Mouse (Mus musculus) testis, postnatal 14 days (tissue): ENCODE measurements around the gene Hacd3.
"Not testable (repeated sequence)": the region's sequence is repeated elsewhere in the genome, so short reads cannot be mapped to it uniquely, and the experiment has no call there.

ENCODE experiments used
- DNase-seq: peaks from one replicate; pipeline ENCODE4 v3.0.0; 2021; ENCODE audit warnings: low spot score

Hacd3 gene

DNA sequence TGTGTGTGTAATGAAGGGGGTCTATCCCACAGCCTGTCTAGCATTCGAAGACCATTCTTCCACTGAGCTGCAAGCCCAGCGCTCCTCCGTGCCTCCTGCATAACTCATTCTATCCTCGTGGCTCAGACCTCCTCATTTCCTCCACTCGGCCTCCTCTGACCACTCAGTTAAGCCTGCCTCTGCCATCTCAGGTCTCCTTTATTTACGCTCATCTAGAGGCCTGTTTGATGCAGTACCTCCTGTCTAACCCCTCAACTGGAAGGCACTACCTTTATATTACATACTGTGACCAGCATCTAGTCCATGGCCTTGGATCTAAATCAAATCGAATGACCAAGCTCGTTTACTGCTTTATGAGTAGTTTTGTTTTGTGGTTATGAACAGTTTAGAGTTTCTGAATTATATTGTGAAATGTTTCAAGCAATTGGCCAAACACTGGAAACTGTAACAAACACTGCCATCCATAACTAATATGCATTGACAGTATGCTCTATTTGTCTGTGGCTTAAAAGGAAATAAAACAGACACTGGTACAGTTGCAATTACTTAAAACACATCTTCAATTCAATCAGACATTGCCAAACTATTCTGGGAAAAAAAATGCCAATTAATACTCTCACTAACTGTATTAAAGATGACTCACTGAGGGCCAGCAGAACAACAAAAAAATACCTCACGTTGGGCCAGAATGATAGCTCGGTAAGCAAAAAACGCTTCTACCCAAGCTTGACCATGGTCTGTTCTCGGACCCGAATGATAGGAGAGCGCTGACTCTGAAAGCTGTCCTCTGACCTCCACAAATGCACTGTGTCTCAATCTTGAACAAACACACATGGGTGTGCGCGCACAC lies 4.3 kb downstream of the Hacd3 start:
- no peak for DNase-seq

DNA sequence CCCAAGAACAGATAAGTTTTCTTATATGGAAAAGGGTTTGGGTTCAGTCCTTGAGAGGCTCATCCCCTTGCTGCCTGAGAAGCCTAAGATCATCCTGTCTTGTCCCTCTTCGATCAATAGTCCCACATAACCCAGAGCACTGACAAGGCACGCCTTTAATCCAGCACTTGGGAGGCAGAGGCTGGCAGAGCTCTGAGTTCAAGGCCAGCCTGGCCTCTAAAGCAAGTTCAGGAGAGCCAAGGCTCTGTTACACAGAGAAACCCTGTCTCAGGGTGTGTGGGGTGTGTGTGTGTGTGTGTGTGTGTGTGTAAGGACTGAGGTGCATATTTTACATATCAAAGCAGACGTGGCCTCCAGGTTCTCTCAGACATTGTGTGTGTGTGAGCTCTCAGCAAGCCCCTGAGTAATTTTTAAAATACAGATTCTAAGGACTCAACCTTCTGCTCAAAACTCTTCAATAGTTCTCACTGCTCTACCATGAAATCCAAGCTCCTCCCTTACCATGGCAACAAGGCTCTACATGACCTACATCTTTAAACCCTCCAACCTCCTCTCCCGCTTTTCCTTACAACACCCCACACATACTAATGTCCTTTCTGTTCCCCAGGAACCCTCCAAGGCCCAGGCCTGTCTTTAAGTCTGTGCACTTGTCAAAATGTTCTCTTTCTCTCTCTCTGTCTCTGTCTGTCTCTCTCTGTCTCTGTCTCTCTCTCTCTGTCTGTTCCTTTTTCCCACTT lies 5.1 kb downstream of the Hacd3 start:
- DNase-seq, result no peak

DNA sequence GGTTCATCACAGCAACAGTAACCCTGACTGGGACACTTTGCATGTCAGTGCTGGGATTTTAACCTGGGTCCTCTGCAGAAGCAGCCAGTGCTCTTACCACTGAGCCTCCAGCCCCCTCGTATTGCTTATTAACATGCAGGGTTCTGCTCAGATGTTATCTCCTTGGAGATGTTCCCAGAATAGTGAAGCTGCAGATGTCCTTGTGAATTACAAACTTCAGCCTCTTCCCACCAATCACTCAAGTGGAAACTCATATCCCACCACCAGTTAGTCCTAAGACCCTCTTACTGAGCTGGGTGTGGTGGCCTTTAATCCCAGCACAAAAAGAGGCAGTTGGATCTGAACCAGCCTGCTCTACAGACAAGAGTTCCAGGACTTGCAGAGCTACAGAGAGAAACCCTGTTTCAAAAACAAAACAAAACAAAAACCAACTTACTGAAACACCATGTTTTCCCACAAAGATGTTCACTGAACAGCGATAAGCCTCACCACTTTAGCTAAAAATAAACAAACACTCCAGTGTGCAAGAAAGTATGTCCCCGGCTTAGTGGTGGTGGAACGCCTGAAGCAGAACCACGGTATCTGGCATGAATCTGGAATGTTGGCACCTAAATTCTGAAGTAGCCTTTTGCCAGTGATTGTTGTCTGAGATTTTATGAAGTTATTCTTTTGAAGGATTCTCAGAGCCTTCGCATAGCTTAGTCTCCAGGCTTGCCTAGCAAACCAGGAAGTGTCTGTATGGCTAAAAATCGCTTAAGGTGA lies 5.9 kb downstream of the Hacd3 start:
- no peak for DNase-seq

DNA sequence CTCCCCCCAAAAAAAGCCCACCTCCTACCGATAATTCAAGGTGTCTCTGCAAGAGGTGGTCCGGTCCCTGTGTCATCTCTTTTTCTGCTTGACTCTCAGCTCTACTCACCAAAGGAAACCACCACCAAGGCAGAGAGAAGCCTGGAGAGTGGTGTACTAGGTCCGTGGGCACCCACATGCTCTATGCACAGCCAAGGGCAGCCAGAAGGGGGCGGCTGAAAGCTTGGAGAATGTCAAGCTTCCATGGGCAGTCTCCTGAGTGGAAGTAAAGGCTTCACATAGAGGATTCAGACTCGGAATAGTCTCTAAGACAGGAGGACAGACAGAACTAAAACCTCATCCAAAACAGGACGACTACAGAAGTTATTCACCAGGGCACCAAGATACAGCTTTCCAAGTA lies 10.2 kb downstream of the Hacd3 start:
- no peak for DNase-seq

DNA sequence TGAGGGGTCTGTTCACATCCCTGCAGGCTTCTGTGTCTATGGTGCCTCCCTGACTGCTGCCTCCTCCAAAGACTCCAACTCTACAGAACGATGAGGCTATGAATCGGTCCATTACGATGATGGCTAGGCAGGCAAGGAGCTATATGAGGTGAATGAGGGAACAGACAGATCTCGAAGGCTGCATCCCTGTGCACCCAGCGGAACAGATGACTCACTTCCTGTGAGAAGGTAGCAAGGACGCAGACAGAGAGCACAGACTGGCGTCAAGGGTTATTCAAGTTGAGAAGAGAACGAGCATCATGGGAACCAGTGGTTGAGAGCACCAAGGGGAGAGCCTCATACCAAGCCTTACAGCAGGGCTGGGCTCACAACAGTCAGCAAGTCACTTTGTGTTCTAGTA lies 10.9 kb downstream of the Hacd3 start:
- no peak for DNase-seq

DNA sequence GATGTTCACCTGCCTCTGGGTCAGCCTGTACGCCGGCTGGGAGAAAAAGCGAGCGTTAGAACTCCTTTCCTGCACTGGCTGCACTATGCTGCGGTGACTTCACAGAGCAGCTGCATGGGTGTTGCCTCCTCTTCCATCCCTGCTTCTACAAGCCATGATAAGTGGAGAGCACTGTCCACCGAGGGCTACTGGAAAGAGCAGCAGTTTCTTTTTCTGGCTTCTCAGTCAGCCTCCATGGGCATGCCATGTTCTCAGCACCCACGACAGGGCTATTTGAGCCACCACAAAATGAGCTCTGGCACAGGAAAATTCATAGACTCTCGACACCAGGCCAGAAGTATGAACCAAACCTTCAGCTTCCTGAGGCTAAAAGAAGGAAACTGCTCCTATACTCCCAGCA lies 15.8 kb downstream of the Hacd3 start:
- DNase-seq, result no peak

DNA sequence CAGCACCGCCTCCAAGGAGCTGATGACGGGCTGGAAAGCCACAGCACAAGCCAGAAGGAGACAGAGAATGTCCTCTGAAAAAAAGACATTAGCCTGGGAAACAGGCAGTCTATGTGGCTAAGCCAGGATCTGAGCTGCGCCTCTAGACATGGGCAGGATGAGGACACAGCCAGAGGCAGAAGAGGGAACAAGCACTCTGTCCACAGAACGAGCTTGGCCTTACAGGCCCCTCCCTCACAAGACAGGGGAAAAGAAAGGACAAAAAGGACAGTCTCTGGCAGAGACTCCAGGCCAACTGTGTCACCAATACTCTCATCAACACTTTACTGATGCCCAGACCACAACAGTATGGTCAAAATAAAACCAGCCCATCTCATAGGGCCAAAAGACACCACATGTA lies 20.0 kb downstream of the Hacd3 start:
- DNase-seq, result no peak

DNA sequence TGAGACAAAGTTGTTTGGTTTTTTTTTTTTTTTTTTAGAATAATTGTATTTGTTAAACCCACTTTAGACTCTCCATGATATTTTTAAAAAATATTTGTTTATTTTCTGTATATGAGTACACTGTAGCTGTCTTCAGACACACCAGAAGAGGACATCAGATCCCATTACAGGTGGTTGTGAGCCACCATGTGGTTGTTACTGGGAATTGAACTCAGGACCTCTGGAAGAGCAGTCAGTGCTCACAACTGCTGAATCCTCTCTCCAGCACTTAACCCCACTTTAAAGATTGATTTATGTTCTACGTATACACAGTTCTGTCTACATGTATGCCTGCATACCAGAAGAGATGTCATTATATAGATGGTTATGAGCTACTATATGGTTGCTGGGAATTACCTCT lies 26.0 kb downstream of the Hacd3 start:
- not testable (repeated sequence) for DNase-seq

DNA sequence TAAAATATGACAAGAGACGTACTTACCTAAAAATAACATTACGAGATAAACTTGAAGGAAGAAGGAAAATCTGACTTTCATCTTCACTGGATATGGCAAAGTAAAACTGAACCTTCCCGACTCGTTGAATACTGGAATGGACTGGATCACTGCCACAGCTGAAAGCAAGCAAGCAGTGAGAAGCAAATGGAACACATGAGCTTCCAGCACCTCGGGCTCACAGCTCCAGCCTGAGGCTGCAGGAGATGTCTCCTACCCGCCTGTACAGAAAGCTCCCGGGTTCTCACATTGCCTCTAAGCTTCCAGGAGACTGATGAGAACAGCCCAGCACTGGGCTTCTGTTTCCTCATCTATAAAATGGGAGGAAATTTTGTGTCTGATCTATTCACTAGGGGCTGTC lies 31.2 kb downstream of the Hacd3 start:
- DNase-seq, result no peak

DNA sequence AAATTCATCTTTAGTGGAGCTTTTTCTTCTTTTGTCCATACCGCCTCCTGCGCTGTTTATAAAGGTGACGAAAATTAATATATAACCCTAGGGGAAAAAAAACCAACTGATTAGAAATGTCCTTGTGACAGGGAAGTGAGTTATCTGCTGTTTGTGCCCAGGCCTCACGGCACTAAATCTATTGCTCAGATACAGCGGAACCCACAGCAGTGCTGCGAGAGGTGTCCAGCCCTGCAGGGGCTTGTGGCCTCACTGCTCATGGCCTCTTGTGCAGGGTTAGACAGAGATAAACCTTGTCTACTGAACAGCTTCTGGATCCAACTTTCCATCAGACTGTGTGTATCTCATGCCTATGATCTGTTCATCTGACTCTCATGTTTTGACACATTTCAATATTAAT lies 33.0 kb downstream of the Hacd3 start:
- DNase-seq, result no peak

DNA sequence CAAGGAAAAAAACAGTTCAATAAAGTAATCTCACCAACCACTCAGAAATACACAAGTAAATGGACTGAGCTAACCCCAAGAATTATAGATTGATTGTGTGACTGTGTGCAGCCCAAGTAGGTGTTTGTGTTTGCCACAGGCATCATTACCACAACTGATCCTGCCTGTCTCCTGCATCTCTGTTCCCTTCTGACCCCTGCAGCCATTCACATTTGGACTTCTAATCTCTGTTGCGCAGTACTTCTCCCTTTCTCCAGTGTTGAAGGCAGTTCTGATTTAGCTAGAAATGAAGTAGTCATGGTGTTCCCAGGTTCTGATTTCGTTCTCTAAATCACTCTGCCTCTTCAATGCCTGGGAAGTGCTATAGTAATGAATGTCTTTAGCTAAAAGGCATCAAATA lies 33.8 kb downstream of the Hacd3 start:
- DNase-seq, result no peak

DNA sequence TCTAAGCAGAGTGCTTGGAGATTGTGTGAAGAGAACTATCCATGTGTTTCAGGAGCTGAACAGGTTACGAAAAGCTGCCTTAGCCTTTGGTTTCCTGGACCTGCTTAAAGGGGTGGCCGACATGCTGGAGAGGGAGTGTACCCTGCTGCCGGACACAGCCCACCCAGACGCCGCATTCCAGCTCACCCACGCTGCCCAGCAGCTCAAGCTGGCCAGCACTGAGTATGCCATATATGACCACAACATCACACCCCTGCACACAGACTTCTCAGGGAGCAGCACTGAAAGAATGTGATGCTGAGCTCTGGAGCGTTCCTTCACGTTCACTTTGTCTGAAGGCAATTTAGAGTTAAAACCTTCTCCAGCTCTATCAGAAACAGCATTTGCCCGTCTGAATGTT lies 35.7 kb downstream of the Hacd3 start:
- no peak for DNase-seq

DNA sequence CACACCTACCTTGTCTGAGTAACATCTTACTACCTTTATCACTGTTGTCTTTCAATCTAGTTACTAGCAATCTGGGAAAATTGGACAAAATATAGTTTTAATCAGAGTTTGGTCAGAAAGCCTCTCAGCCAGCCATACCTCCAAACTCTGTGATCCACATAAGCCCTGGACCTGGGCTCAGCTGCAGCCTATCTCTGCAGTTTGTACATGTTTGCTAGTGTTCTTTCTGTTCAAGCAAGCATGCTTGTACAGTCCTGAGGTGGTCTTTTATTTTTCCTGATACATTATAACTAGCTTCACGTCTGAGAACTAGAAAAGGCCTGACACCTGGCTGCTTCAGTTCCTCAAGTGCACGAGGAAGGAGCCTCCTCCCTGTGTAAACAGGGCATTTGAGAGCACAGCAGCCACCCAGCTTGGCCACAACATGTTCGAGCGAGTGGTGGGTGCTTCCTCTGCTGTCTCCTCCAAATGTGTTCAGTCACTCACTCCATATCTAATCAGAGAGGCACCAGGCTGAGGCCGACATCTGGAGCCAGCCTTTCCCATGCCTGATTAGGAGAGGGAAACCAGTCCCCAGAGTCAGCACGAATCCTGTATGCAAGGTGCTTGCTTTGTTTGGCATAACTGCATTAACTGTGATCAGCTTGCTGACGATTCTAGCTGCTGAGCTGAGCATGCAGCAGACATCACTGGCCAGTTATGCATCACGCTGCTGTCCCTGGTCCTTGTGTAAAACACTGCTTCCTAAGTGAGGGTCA lies 36.3 kb downstream of the Hacd3 start:
- DNase-seq, result no peak

DNA sequence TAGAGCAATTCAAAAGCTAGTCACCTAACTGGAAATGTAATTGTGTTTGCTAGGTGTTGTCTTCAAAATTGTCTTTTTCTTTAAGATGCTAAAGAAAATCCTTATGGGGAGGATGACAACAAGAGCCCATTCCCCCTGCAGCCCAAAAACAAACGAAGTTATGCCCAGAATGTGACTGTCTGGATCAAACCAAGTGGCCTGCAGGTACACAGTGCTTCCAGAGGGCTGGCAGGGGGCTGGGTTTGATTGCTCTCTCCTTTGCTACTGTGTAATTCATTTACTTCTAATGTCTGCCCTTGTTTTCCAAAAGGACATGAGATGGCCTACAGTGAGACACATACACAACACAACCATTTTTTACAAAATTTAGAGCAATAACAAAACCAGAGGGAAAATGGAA lies 39.6 kb downstream of the Hacd3 start:
- no peak for DNase-seq

DNA sequence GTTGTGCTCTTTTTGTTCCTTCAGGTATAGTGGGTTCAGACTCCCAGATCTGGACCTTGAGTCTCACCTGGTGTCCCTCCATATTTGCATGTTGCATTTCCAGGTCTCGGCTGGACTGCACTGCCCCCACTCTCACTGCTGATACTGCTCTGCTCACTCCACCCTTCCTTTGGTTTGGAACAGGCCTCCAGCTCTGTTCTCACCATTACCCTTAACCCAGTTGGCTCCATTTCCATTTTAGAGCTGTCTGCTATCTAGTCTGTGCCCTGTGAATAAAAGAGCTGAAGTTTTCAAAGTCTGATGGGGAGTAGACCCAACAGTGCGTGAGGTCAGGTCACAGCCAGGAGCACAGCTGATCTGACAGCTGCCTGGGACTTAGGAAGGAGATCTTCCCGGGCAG lies 40.9 kb downstream of the Hacd3 start:
- no peak for DNase-seq

DNA sequence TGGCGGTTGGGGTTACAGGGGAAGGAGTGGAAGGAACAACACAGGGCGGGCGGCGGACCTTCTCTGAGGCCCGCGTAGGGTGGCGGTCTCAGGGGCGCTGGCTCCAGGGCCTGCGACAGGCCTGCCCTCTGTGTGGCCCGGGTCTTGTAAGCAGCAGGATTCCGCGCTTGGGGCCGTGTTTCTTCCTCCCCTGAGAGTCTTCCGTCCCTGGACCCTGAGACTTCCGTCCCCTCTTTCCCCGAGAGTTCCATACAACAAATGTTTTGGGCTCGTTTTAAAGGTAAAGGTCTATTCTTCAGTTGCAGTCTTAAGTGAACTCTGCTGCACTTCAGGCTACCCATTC lies 60.5 kb downstream of the Hacd3 start:
- no peak for DNase-seq

DNA sequence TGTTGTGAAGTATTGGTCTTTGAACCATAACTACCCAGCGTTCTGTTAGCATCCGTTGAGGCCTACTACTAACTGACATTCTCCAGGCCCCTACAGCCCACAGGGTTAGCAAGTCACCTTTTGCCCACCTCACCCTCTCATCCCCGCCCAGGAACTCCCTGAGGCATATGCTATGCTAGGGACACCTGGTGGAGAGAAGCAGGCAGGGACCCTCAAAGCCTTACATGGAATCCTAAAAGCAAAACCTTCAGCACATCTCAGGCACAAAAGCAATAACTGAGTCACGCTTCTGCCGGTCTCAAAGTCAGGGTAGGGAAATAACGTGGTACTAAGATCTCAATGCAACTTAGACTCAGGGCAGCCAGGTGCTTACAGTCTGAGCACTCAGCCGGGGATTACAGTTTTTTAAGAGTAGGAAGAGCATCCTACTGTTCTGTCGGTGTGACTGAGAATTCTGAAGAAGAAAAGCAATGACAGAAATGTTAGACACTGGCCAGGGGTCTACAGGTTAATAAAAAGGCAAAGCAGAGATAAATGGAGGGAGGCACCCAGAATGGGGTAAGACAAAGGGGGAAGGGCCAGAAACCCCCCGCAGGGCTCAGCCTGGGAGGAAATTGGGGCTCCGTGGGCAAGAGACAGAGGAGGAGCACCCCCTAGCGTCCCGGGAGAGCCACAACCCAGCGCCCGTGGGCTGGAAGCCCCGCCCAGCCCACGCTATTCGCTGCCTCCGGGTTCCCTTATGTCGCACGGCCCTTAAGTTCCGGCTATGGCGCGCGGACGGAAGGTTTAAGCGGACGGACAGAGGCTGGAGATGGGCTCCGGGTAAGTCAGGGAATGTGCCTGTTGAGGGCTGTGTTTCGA lies 61.1 kb downstream of the Hacd3 start, which contains the start of gene Ints14:
Ints14 (plus strand) TSS at position 789 of the 861 bp plus-strand sequence.
- DNase-seq, result peak; percentile 93

DNA sequence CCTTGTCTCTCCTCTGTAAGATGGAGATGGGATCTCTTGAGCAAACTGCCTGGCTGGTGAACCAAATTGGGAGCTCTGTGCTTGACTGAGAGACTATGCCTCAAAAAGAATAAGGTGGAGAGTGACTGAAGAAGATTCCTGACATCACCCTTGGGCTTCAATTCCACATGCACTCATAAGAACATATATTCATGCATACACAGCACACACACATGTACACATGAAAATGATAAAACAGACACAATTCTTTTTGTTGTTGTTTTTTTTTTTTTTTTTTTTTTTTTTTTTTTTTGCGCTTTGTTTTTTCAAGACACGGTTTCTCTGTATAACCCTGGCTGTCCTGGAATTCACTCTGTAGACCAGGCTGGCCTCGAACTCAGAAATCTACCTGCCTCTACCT lies 64.2 kb downstream of the Hacd3 start:
- DNase-seq, result no peak

DNA sequence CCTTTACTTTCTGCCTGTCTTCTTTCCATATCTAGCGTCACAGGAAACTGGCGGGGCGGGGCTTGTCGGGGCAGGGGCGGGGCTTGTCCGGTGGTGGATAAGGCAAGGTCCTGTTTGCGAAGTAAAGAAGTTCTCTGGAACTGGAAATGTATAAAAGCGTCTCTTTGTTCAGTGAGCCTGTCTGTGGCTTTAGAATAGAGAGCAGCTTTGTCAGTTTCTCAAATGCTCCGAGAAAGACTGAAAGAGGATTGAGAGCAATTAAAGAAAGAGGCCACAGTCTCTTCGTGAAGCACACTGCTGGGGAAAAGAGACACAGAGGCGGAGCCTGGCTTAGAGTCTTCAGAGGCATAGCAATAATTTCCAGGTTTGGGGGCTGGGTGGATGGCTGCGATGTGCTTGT lies 65.2 kb downstream of the Hacd3 start:
- no peak for DNase-seq

DNA sequence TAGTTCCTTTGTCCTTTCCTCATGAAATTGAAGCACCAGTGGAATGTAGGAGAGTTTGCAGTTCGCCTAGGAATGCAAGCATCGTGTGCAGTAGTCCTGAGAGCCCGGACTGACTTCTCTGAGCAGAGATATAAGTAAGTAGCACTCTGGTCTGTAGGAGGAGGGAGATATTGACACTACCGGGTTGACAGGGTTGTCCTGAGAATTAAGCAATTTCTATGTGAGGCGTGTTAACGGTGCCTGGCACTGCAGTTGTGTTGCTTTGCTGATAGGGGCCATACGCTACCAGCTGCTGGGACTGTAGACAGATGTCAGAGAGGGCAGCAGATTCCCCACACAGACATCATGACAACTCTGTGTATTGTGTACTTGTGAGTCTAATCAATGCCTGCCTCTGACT lies 68.3 kb downstream of the Hacd3 start:
- DNase-seq, result no peak

DNA sequence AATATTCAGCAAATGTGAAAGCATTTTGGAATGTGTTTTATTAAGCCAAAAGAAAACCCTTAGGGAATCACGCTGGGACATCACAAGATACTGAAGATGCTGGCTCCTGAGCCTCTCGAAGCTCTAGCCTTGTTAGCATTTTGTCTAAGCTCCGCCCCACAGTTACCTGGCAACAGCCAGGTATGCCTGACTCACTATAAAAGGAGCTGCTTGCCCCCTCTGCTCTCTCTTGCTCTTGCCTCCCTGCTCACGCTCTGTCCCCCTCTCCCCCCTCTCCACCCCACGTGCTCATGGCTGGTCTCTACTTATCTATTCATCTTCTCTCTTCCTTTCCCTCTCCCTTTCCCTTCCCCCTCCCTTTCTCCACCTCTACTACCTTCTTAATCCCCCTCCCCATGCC lies 69.4 kb downstream of the Hacd3 start:
- DNase-seq, result no peak
